ENCODE assay signal across 8 mouse cellular contexts in the genomic region with DNA sequence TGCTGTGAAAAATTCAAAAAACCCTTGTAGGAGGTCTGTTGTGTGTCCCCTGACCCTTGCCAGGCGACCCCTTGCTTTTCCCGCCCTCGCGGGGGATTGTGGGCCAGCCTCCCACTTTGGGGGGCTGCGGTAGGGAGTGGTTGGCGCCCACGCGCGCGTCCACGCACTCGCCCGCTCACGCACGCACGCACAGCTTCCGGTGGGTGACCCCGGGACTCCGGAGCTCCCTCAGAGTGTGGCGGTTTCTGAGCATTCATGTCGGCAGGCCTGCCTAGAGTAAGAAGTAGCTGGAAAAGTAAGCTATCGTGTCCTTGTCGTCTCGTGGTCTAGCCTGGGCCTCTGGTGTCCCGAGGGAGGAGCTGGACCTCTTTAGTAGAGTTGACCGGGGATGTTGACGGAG. TPM values are rescaled to one million over a fixed set of nuclear protein-coding genes. Genes with fewer than 3 reads are reported as not detected.
A peak's percentile ranks its signal among the peaks of the same experiment; 100 is the strongest.
DNase-seq lines count a peak whose midpoint lies in the region; ATAC-seq and TF ChIP-seq lines count a peak whose summit lies in the region.

A gene (minus strand): TSS at position 79 of the 400 bp plus-strand sequence.
A gene (plus strand): TSS at position 190 of the 400 bp plus-strand sequence.

- peak within 1 kb of the TSS; percentile 58 for H3K4me2 ChIP-seq in hindbrain, embryonic 12.5 days (replicated peaks)
- peak within 1 kb of the TSS; percentile 92 for H3K4me2 ChIP-seq in liver, embryonic 15.5 days
- H3K4me2 ChIP-seq in stomach, postnatal 0 days (replicated peaks; ENCODE audit: low read depth) = peak within 1 kb of the TSS; percentile 65

- peak within 1 kb of the TSS; percentile 95 for H3ac ChIP-seq in C2C12 (ENCODE audit: control insufficient read depth, insufficient read length, low read depth)

- DNase-seq in heart, embryonic 10.5 days (ENCODE audit: low spot score) = peak; percentile 75
- DNase-seq in heart, adult 8-10 months (ENCODE audit: low spot score) = no peak
- DNase-seq in stomach, postnatal 0 days (ENCODE audit: low spot score) = no peak
- DNase-seq in retina, embryonic 14.5 days (ENCODE audit: low spot score) = no peak

- H3K79me2 ChIP-seq in C2C12 (ENCODE audit: control insufficient read depth, insufficient read depth) = no peaks in the 10 kb centered on the region

- peak within 1 kb of the TSS; percentile 71 for H3K9ac ChIP-seq in hindbrain, embryonic 12.5 days
- peak within 1 kb of the TSS; percentile 80 for H3K9ac ChIP-seq in liver, embryonic 15.5 days
- H3K9ac ChIP-seq in stomach, postnatal 0 days (ENCODE audit: low read length) = peak within 1 kb of the TSS; percentile 70

- no peak for TF ChIP-seq EP300 in stomach, postnatal 0 days (optimal IDR thresholded peaks at IDR 0.05)

- TF ChIP-seq POLR2A in cortical plate, adult 2 months (IDR thresholded peaks at IDR 0.05; ENCODE audit: extremely low read depth, insufficient read depth, low read length) = no peak

- H3K27me3 ChIP-seq in heart, embryonic 10.5 days (ENCODE audit: insufficient read depth, poor library complexity, severe bottlenecking) = no peaks in the 10 kb centered on the region
- no peaks in the 10 kb centered on the region for H3K27me3 ChIP-seq in C2C12 (ENCODE audit: control insufficient read depth, insufficient read depth, insufficient read length)
- H3K27me3 ChIP-seq in hindbrain, embryonic 12.5 days = no peaks in the 10 kb centered on the region
- H3K27me3 ChIP-seq in liver, embryonic 15.5 days = no peaks in the 10 kb centered on the region
- H3K27me3 ChIP-seq in stomach, postnatal 0 days (ENCODE audit: control insufficient read depth, insufficient read depth, low read length) = no peaks in the 10 kb centered on the region

- peaks cover 5% of the 10 kb centered on the region for H3K4me1 ChIP-seq in heart, embryonic 10.5 days
- H3K4me1 ChIP-seq in cortical plate, adult 2 months (ENCODE audit: control insufficient read depth, insufficient read depth, low read length) = no peaks in the 10 kb centered on the region
- peaks cover 5% of the 10 kb centered on the region for H3K4me1 ChIP-seq in hindbrain, embryonic 12.5 days
- peaks cover 17% of the 10 kb centered on the region for H3K4me1 ChIP-seq in liver, embryonic 15.5 days (replicated peaks)
- H3K4me1 ChIP-seq in stomach, postnatal 0 days (replicated peaks; ENCODE audit: control insufficient read depth, insufficient read depth) = no peaks in the 10 kb centered on the region

- H3K4me3 ChIP-seq in heart, embryonic 10.5 days = peak within 1 kb of the TSS; percentile 77
- peak within 1 kb of the TSS; percentile 52 for H3K4me3 ChIP-seq in C2C12 (ENCODE audit: insufficient read depth, poor library complexity, severe bottlenecking)
- peak within 1 kb of the TSS; percentile 74 for H3K4me3 ChIP-seq in cortical plate, adult 2 months (ENCODE audit: insufficient read depth, low read length)
- peak within 1 kb of the TSS; percentile 65 for H3K4me3 ChIP-seq in hindbrain, embryonic 12.5 days
- peak within 1 kb of the TSS; percentile 76 for H3K4me3 ChIP-seq in liver, embryonic 15.5 days (replicated peaks)
- peak within 1 kb of the TSS; percentile 61 for H3K4me3 ChIP-seq in stomach, postnatal 0 days (ENCODE audit: low read depth, low read length)

- no peak for TF ChIP-seq CTCF in C2C12 (IDR thresholded peaks at IDR 0.05; ENCODE audit: control insufficient read depth, insufficient read depth, insufficient read length)
- no peak for TF ChIP-seq CTCF in cortical plate, adult 2 months (IDR thresholded peaks at IDR 0.05; ENCODE audit: extremely low read depth, insufficient read depth, low read length)
- TF ChIP-seq CTCF in stomach, postnatal 0 days (IDR thresholded peaks at IDR 0.05; ENCODE audit: low read depth) = no peak

- ATAC-seq in hindbrain, embryonic 12.5 days (ENCODE audit: low FRiP score) = peak; percentile 59
- ATAC-seq in liver, embryonic 15.5 days (ENCODE audit: insufficient read depth) = 0 out of 2 replicates have a peak, but pooled peaks have one; percentile 1
- peak; percentile 39; the same call in 1 of the 2 replicates for ATAC-seq in stomach, postnatal 0 days (ENCODE audit: low FRiP score, low TSS enrichment)

- no peaks in the 10 kb centered on the region for H3K9me3 ChIP-seq in heart, embryonic 10.5 days
- H3K9me3 ChIP-seq in hindbrain, embryonic 12.5 days (replicated peaks) = no peaks in the 10 kb centered on the region
- H3K9me3 ChIP-seq in liver, embryonic 15.5 days (replicated peaks) = no peaks in the 10 kb centered on the region
- no peaks in the 10 kb centered on the region for H3K9me3 ChIP-seq in stomach, postnatal 0 days (ENCODE audit: control insufficient read depth, low read length)

- H3K36me3 ChIP-seq in heart, embryonic 10.5 days = peaks cover 8% of the 10 kb centered on the region; the same call in 1 of the 2 replicates
- no peaks in the 10 kb centered on the region for H3K36me3 ChIP-seq in C2C12 (ENCODE audit: control insufficient read depth, insufficient read depth)
- 0 out of 2 replicates have a peak, but pooled peaks cover 5% of the 10 kb centered on the region for H3K36me3 ChIP-seq in hindbrain, embryonic 12.5 days
- H3K36me3 ChIP-seq in liver, embryonic 15.5 days (replicated peaks) = no peaks in the 10 kb centered on the region
- H3K36me3 ChIP-seq in stomach, postnatal 0 days (ENCODE audit: control insufficient read depth, insufficient read depth, low read length) = no peaks in the 10 kb centered on the region

- 73% methylated on average over 27 of the region's 27 CpGs for WGBS in heart, embryonic 10.5 days
- 81% methylated on average over 27 of the region's 27 CpGs for WGBS in hindbrain, embryonic 12.5 days
- WGBS in liver, embryonic 15.5 days (ENCODE audit: insufficient replicate concordance) = 68% methylated on average over 27 of the region's 27 CpGs
- 74% methylated on average over 27 of the region's 27 CpGs for WGBS in stomach, postnatal 0 days

- peak within 1 kb of the TSS; percentile 97 for H3K27ac ChIP-seq in heart, embryonic 10.5 days
- H3K27ac ChIP-seq in cortical plate, adult 2 months (ENCODE audit: insufficient read depth, low read length) = peak within 1 kb of the TSS; percentile 72
- peak within 1 kb of the TSS; percentile 94 for H3K27ac ChIP-seq in hindbrain, embryonic 12.5 days
- peak within 1 kb of the TSS; percentile 94 for H3K27ac ChIP-seq in liver, embryonic 15.5 days (replicated peaks)
- peak within 1 kb of the TSS; percentile 88 for H3K27ac ChIP-seq in stomach, postnatal 0 days (replicated peaks)

- no peaks in the 10 kb centered on the region for H3K79me3 ChIP-seq in C2C12 (ENCODE audit: low read depth)

TF ChIP-seq in C2C12, 6 proteins besides CTCF, POLR2A, EP300 and RAD21:
- no peak for TF ChIP-seq MYOG (IDR thresholded peaks at IDR 0.05; ENCODE audit: control insufficient read depth, extremely low read depth, insufficient read length)
- TF ChIP-seq MAX (IDR thresholded peaks at IDR 0.05) = peak; percentile 1

RNA-seq across cellular contexts. Expression of the first gene that starts in this region (rescaled TPM):
- polyA plus RNA-seq in heart, embryonic 10.5 days (2016; fragmentation: Nextera tagmentation; extraction: Ambion mirVana) = 11.2 and 12.1 TPM in 2 replicates
- total RNA-seq in heart, adult 8-10 months (2022) = 1 to 10 TPM in 2 of 4 experiments, under 1 TPM in 2; 0.72 to 2.0 (median 1.2) TPM
- 4.0 TPM for polyA plus RNA-seq in C2C12 (2012; fragmentation: generic; extraction: Trizol)
- 3.0 and 3.3 TPM in 2 replicates for polyA plus RNA-seq in cortical plate, adult 2 months (2012; rRNA removed)
- polyA plus RNA-seq in hindbrain, embryonic 12.5 days (2016; fragmentation: Nextera tagmentation; extraction: Ambion mirVana) = 8.6 and 10.1 TPM in 2 replicates
- polyA plus RNA-seq in liver, embryonic 15.5 days (2015; fragmentation: Nextera tagmentation; extraction: Ambion mirVana) = 4.1 and 4.3 TPM in 2 replicates
- polyA plus RNA-seq in stomach, postnatal 0 days (2015; fragmentation: Nextera tagmentation; extraction: Ambion mirVana) = 1.7 and 1.8 TPM in 2 replicates

RNA-seq across cellular contexts. Expression of the second gene that starts in this region (rescaled TPM):
- 0.22 and 0.31 TPM in 2 replicates for polyA plus RNA-seq in heart, embryonic 10.5 days (2016; fragmentation: Nextera tagmentation; extraction: Ambion mirVana)
- total RNA-seq in heart, adult 8-10 months (2022) = under 1 TPM in 3 of 4 experiments, not detected in 1; 0.16 to 0.29 (median 0.19) TPM
- not detected for polyA plus RNA-seq in C2C12 (2012; fragmentation: generic; extraction: Trizol)
- 0.26 and 0.48 TPM in 2 replicates for polyA plus RNA-seq in cortical plate, adult 2 months (2012; rRNA removed)
- polyA plus RNA-seq in hindbrain, embryonic 12.5 days (2016; fragmentation: Nextera tagmentation; extraction: Ambion mirVana) = 0.10 and 0.38 TPM in 2 replicates
- 0.05 TPM in 2 replicates for polyA plus RNA-seq in liver, embryonic 15.5 days (2015; fragmentation: Nextera tagmentation; extraction: Ambion mirVana)
- polyA plus RNA-seq in stomach, postnatal 0 days (2015; fragmentation: Nextera tagmentation; extraction: Ambion mirVana) = 0.98 and 1.6 TPM in 2 replicates

Comparison
In these comparisons a context has a peak if more than half of its experiments do, and no peak if none do; other contexts are left out.
1. ATAC-seq: peak in every context shown above with its lines; median percentile 59 in hindbrain, embryonic 12.5 days; 39 in stomach, postnatal 0 days; 1 in liver, embryonic 15.5 days.